Mouse (Mus musculus) stomach, postnatal 0 days (tissue): ENCODE results near the gene Pfas. TPM values are rescaled to one million over a fixed set of nuclear protein-coding genes. Genes with fewer than 3 reads are reported as not detected.
A peak's percentile ranks its signal among the peaks of the same experiment; 100 is the strongest.
"Not testable (repeated sequence)": the region's sequence is repeated elsewhere in the genome, so short reads cannot be mapped to it uniquely, and the experiment has no call there.

Experiments
- ATAC-seq: fragments of 200-750 bp; cut with Nextera tagmentation; 2 replicates; pipeline ENCODE4 v1.8.0; 2017; ENCODE audit not compliant: low FRiP score, low TSS enrichment
- DNase-seq: peaks from one replicate; pipeline ENCODE4 v3.0.0-alpha.2; 2016; ENCODE audit warnings: low spot score
- H3K27ac ChIP-seq: fragments of 300-500 bp; sonication (generic); replicated peaks from 2 replicates; pipeline ENCODE4 v1.5.1; 2014; ENCODE audit warnings: mild to moderate bottlenecking, control low read depth
- H3K27me3 ChIP-seq: fragments of 300-500 bp; sonication (generic); 2 replicates; pipeline ENCODE4 v1.6.1; 2014; ENCODE audit warnings: low read length; ENCODE audit not compliant: control insufficient read depth, insufficient read depth
- H3K36me3 ChIP-seq: fragments of 300-500 bp; sonication (generic); 2 replicates; pipeline ENCODE4 v1.6.1; 2014; ENCODE audit warnings: low read length, mixed read lengths; ENCODE audit not compliant: control insufficient read depth, insufficient read depth
- H3K4me1 ChIP-seq: fragments of 300-500 bp; sonication (generic); replicated peaks from 2 replicates; pipeline ENCODE4 v1.6.1; 2014; ENCODE audit warnings: antibody characterized with exemption; ENCODE audit not compliant: control insufficient read depth, insufficient read depth
- H3K4me2 ChIP-seq: fragments of 300-500 bp; sonication (generic); replicated peaks from 2 replicates; pipeline ENCODE4 v1.6.1; 2014; ENCODE audit warnings: low read depth, mild to moderate bottlenecking, control low read depth, moderate library complexity
- H3K4me3 ChIP-seq: fragments of 300-500 bp; sonication (generic); 2 replicates; pipeline ENCODE4 v1.5.1; 2014; ENCODE audit warnings: low read depth, low read length, control low read depth
- H3K9ac ChIP-seq: fragments of 300-500 bp; sonication (generic); 2 replicates; pipeline ENCODE4 v1.6.1; 2014; ENCODE audit warnings: mild to moderate bottlenecking, low read length, control low read depth, mixed read lengths
- H3K9me3 ChIP-seq: fragments of 300-500 bp; sonication (generic); 2 replicates; pipeline ENCODE4 v1.6.1; 2016; ENCODE audit warnings: low read length; ENCODE audit not compliant: control insufficient read depth
- CTCF ChIP-seq: IDR thresholded peaks from 2 replicates; pipeline ENCODE4 v1.5.1; 2016; ENCODE audit warnings: antibody characterized with exemption, low read depth, mild to moderate bottlenecking, moderate library complexity
- EP300 ChIP-seq: optimal IDR thresholded peaks from 2 replicates; pipeline ENCODE3; 2016; ENCODE audit warnings: antibody characterized with exemption
- WGBS: fragments of 180-500 bp; shearing (Covaris S2); extraction: QIAGEN DNeasy Blood & Tissue Kit; methylation state at CpG from one replicate; pipeline ENCODE4 v1.1.7; 2014; 5-methylcytosine and 5-hydroxymethylcytosine counted together
- polyA plus RNA-seq: library from polyadenylated mRNA; unstranded; fragments of >200 nt; fragmentation: Nextera tagmentation; extraction: Ambion mirVana; gene quantifications from 2 replicates; pipeline ENCODE4 v1.2.1, GENCODE M21; 2015

Pfas gene
- polyA plus RNA-seq, 1 experiment from 2014 or later: 8.0 TPM

DNA sequence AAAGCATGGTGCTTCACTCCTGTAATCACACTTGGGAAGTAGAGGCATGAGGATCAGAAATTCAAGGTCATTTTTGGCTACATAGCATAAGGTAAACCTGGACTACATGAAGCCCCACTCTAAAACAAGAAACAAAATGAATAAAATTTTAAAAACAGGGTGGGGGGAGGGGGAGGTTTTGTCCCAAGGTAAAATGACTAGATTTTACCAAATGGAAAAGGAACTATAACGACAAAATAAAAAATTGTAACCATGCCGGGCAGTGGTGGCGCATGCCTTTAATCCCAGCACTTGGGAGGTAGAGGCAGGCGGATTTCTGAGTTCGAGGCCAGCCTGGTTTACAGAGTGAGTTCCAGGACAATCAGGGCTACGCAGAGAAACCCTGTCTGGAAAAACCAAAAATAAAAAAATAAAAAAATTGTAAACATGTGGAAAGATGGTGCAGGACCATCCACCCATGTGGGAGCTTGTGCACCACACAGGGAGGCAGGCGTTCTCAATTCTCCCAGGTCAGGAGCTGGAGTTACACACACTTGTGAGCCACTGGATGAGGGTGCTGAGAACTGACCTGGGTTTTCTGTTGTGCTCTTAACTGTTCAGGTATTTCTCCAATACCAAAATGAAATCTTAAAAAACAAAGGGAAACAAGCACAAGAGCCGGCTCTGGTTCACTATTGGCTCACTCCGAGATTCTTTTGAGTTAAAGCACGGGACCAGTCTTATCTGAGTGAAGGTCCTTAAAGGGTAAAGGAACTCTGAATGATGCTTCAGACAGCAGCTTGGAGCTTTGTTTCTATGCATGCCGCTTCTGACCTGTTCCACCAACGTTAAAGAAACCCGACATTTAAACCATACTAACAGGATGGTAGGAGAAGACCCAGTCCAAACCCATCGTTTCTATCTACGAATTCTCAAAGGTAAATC, 2.4 kb upstream of the Pfas start:
- H3K36me3 ChIP-seq: no peaks in the 10 kb centered on the region
- no peaks in the 10 kb centered on the region for H3K27me3 ChIP-seq
- H3K4me2 ChIP-seq: no peak overlapping the region
- DNase-seq: no peak
- TF ChIP-seq EP300 (no peak), CTCF (no peak)
- no peak overlapping the region for H3K9ac ChIP-seq
- ATAC-seq: no peak
- H3K9me3 ChIP-seq: no peaks in the 10 kb centered on the region
- H3K27ac ChIP-seq: no peak overlapping the region
- no peak overlapping the region for H3K4me3 ChIP-seq
- 87% methylated on average over 15 of the region's 15 CpGs for WGBS
- no peaks in the 10 kb centered on the region for H3K4me1 ChIP-seq

- H3K4me2 ChIP-seq: no peak overlapping the region
- H3K36me3 ChIP-seq: no peaks in the 10 kb centered on the region
- H3K27ac ChIP-seq: no peak overlapping the region
- H3K9ac ChIP-seq: no peak overlapping the region
- H3K4me3 ChIP-seq: no peak overlapping the region
- TF ChIP-seq CTCF (no peak), EP300 (no peak)
- H3K27me3 ChIP-seq: no peaks in the 10 kb centered on the region
- no peaks in the 10 kb centered on the region for H3K9me3 ChIP-seq
- WGBS: 89% methylated on average over 1 of the region's 1 CpGs
- DNase-seq (no peak), ATAC-seq (no peak)
- no peaks in the 10 kb centered on the region for H3K4me1 ChIP-seq
Observed at GRCm38 (mm10) chr11:69009508-69009907, 1.2 kb upstream of the Pfas start.

DNA sequence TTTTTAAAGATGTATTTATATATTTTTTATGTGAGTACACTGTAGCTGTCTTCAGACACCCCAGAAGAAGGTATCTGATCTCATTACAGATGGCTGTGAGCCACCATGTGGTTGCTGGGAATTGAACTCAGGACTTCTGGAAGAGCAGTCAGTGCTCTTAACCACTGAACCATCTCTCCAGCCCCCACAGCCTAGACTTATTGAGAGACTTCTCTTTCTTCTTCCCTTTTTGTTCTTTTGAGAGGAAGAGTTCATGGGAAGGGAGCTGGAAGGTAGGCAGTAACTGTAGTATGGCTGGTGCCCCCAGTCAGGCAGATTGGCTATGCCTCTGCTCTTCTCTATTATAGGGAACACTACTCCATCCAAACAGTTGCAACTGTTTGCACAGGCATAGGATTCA, 1.7 kb downstream of the Pfas start:
- H3K4me2 ChIP-seq, ATAC-seq, H3K4me1 ChIP-seq, H3K36me3 ChIP-seq, H3K27ac ChIP-seq, H3K9ac ChIP-seq, H3K4me3 ChIP-seq, DNase-seq, H3K9me3 ChIP-seq, H3K27me3 ChIP-seq: not testable (repeated sequence)

DNA sequence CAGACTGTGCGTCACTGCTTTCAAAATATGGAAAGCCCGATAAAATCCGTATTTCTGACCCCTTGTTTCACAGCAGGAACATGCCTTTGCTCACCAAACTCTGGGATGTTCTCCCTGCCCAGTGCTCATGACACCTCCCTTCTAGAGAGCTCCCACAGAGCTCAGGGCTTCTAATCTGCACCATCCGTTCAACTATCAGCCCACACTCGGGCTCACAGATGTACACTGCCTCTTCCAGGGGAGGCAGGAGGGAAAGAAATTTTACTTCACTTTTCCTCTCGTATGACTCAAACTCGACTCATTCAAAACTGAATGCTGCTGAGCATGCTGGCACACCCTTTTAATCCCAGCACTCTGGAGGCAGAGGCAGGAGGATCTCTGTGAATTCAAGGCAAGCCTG, 3.1 kb downstream of the Pfas start:
- WGBS: 86% methylated on average over 7 of the region's 7 CpGs
- DNase-seq (no peak), ATAC-seq (no peak)
- H3K9me3 ChIP-seq: no peaks in the 10 kb centered on the region
- peaks cover 12% of the 10 kb centered on the region for H3K36me3 ChIP-seq
- H3K27ac ChIP-seq: no peak overlapping the region
- no peaks in the 10 kb centered on the region for H3K4me1 ChIP-seq
- no peak overlapping the region for H3K4me2 ChIP-seq
- H3K27me3 ChIP-seq: no peaks in the 10 kb centered on the region
- TF ChIP-seq EP300 (no peak), CTCF (no peak)
- H3K9ac ChIP-seq: no peak overlapping the region
- H3K4me3 ChIP-seq: no peak overlapping the region

DNA sequence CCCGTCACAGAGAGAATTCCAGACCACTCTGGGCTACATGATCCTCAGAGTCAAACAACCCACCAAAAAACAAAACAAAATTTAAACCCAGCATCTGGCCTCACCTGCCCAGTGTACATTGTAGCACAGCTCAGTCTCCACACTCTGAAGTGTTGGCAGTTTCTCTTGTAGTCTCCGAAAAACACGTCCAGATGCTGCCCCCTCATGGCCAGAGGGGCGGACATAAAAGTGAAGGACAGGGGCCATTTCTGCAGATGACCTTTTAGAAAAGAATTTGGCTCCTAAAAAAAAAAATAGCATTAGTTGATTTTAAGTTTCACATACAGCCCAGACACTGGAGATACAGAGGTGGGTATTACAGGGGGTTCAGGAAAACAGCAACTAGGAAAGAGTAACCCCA, 4.7 kb downstream of the Pfas start:
- WGBS: 50% methylated on average over 4 of the region's 4 CpGs
- no peak overlapping the region for H3K4me3 ChIP-seq
- no peak overlapping the region for H3K4me2 ChIP-seq
- H3K9me3 ChIP-seq: no peaks in the 10 kb centered on the region
- no peaks in the 10 kb centered on the region for H3K27me3 ChIP-seq
- ATAC-seq (no peak), DNase-seq (no peak)
- H3K27ac ChIP-seq: no peak overlapping the region
- H3K4me1 ChIP-seq: no peaks in the 10 kb centered on the region
- peaks cover 21% of the 10 kb centered on the region for H3K36me3 ChIP-seq
- no peak for TF ChIP-seq EP300
- TF ChIP-seq CTCF: peak; percentile 49
- H3K9ac ChIP-seq: no peak overlapping the region

DNA sequence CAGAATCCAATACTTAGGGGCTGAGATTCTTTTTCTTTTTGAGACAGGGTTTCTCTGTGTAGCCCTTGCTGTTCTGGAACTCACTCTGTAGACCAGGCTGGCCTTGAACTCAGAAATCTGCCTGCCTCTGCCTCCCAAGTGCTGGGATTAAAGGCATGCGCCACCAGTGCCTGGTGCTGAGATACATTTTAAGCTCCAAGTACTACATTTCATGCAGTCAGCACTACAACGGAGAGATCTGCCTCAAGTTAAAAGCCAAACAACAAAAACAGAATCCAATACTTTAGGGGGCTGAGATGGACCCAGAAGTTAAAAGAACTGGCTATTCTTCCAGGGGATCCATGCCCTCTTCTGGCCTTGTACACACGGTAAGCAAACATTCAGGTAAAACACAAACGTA, 5.5 kb downstream of the Pfas start:
- not testable (repeated sequence) for H3K9ac ChIP-seq, DNase-seq, H3K9me3 ChIP-seq, H3K4me1 ChIP-seq, H3K27ac ChIP-seq, H3K4me3 ChIP-seq, H3K27me3 ChIP-seq, ATAC-seq, H3K4me2 ChIP-seq
- WGBS: 79% methylated on average over 4 of the region's 4 CpGs
- H3K36me3 ChIP-seq: peaks cover 21% of the 10 kb centered on the region
